Mouse (Mus musculus): Measurements from ENCODE around the gene Rnf11. TPM values are rescaled to one million over a fixed set of nuclear protein-coding genes. Genes with fewer than 3 reads are reported as not detected.
A peak's percentile ranks its signal among the peaks of the same experiment; 100 is the strongest.

Gene Rnf11
- polyA plus RNA-seq, 1 experiment from 2014 or later, result 40.0 TPM

- H3K4me2 ChIP-seq (ENCODE audit: low read length), result no peak overlapping the region
- WGBS, result 42% methylated on average over 13 of the region's 13 CpGs
Observed at GRCm38 (mm10) chr4:109430854-109431253, 53.7 kb downstream of the Rnf11 start.

GRCm38 (mm10) chr4:109430250-109430649, 54.3 kb downstream of the Rnf11 start:
- H3K36me3 ChIP-seq (ENCODE audit: control insufficient read depth, insufficient read depth, low read length), result no peaks in the 10 kb centered on the region
- 89% methylated on average over 7 of the region's 7 CpGs for WGBS
- H3K9ac ChIP-seq (ENCODE audit: low read length), result no peak overlapping the region
- no peak for ATAC-seq (replicated peaks; ENCODE audit: low FRiP score, low TSS enrichment, low read depth)
- no peak overlapping the region for H3K27ac ChIP-seq (ENCODE audit: low read depth)
- no peaks in the 10 kb centered on the region for H3K4me1 ChIP-seq (replicated peaks; ENCODE audit: control insufficient read depth, insufficient read depth, low read length)
- H3K9me3 ChIP-seq (ENCODE audit: control insufficient read depth, low read length), result no peaks in the 10 kb centered on the region
- no peak overlapping the region for H3K4me2 ChIP-seq (ENCODE audit: low read length)
- no peak for DNase-seq (ENCODE audit: low spot score)
- no peaks in the 10 kb centered on the region for H3K27me3 ChIP-seq (replicated peaks; ENCODE audit: control insufficient read depth, insufficient read depth, low read length)
- H3K4me3 ChIP-seq (ENCODE audit: low read depth, low read length), result no peak overlapping the region

More at GRCm38 (mm10) chr4:109430854-109431253, 53.7 kb downstream of the Rnf11 start:
- H3K27me3 ChIP-seq (replicated peaks; ENCODE audit: control insufficient read depth, insufficient read depth, low read length), result no peaks in the 10 kb centered on the region
- ATAC-seq (replicated peaks; ENCODE audit: low FRiP score, low TSS enrichment, low read depth) (peak; percentile 80), DNase-seq (ENCODE audit: low spot score) (peak; percentile 75)
- no peak overlapping the region for H3K9ac ChIP-seq (ENCODE audit: low read length)
- H3K9me3 ChIP-seq (ENCODE audit: control insufficient read depth, low read length), result no peaks in the 10 kb centered on the region
- H3K4me3 ChIP-seq (ENCODE audit: low read depth, low read length), result no peak overlapping the region
- H3K4me1 ChIP-seq (replicated peaks; ENCODE audit: control insufficient read depth, insufficient read depth, low read length), result no peaks in the 10 kb centered on the region
- no peaks in the 10 kb centered on the region for H3K36me3 ChIP-seq (ENCODE audit: control insufficient read depth, insufficient read depth, low read length)
- H3K27ac ChIP-seq (ENCODE audit: low read depth), result no peak overlapping the region

GRCm38 (mm10) chr4:109427058-109427457, 57.5 kb downstream of the Rnf11 start:
- Histone ChIP-seq H3K27ac (ENCODE audit: low read depth) (no peak overlapping the region), H3K4me1 (replicated peaks; ENCODE audit: control insufficient read depth, insufficient read depth, low read length) (no peaks in the 10 kb centered on the region), H3K9me3 (ENCODE audit: control insufficient read depth, low read length) (no peaks in the 10 kb centered on the region), H3K4me2 (ENCODE audit: low read length) (no peak overlapping the region), H3K4me3 (ENCODE audit: low read depth, low read length) (no peak overlapping the region), H3K36me3 (ENCODE audit: control insufficient read depth, insufficient read depth, low read length) (no peaks in the 10 kb centered on the region), H3K9ac (ENCODE audit: low read length) (no peak overlapping the region), H3K27me3 (replicated peaks; ENCODE audit: control insufficient read depth, insufficient read depth, low read length) (no peaks in the 10 kb centered on the region)
- 79% methylated on average over 1 of the region's 1 CpGs for WGBS
- ATAC-seq (replicated peaks; ENCODE audit: low FRiP score, low TSS enrichment, low read depth) (no peak), DNase-seq (ENCODE audit: low spot score) (no peak)

GRCm38 (mm10) chr4:109423438-109423837, 61.1 kb downstream of the Rnf11 start:
- Histone ChIP-seq H3K4me3 (ENCODE audit: low read depth, low read length) (no peak overlapping the region), H3K4me1 (replicated peaks; ENCODE audit: control insufficient read depth, insufficient read depth, low read length) (no peaks in the 10 kb centered on the region), H3K9me3 (ENCODE audit: control insufficient read depth, low read length) (no peaks in the 10 kb centered on the region), H3K27me3 (replicated peaks; ENCODE audit: control insufficient read depth, insufficient read depth, low read length) (no peaks in the 10 kb centered on the region), H3K36me3 (ENCODE audit: control insufficient read depth, insufficient read depth, low read length) (no peaks in the 10 kb centered on the region), H3K4me2 (ENCODE audit: low read length) (no peak overlapping the region), H3K27ac (ENCODE audit: low read depth) (no peak overlapping the region), H3K9ac (ENCODE audit: low read length) (no peak overlapping the region)
- 70% methylated on average over 2 of the region's 2 CpGs for WGBS
- DNase-seq (ENCODE audit: low spot score) (no peak), ATAC-seq (replicated peaks; ENCODE audit: low FRiP score, low TSS enrichment, low read depth) (no peak)

- ATAC-seq (replicated peaks; ENCODE audit: low FRiP score, low TSS enrichment, low read depth) (no peak), DNase-seq (ENCODE audit: low spot score) (no peak)
- no peak overlapping the region for H3K9ac ChIP-seq (ENCODE audit: low read length)
- H3K27ac ChIP-seq (ENCODE audit: low read depth), result no peak overlapping the region
- WGBS, result 80% methylated on average over 6 of the region's 6 CpGs
- no peaks in the 10 kb centered on the region for H3K36me3 ChIP-seq (ENCODE audit: control insufficient read depth, insufficient read depth, low read length)
- H3K4me3 ChIP-seq (ENCODE audit: low read depth, low read length), result no peak overlapping the region
- no peaks in the 10 kb centered on the region for H3K27me3 ChIP-seq (replicated peaks; ENCODE audit: control insufficient read depth, insufficient read depth, low read length)
- no peaks in the 10 kb centered on the region for H3K9me3 ChIP-seq (ENCODE audit: control insufficient read depth, low read length)
- H3K4me1 ChIP-seq (replicated peaks; ENCODE audit: control insufficient read depth, insufficient read depth, low read length), result no peaks in the 10 kb centered on the region
- H3K4me2 ChIP-seq (ENCODE audit: low read length), result no peak overlapping the region
Observed at GRCm38 (mm10) chr4:109422436-109422835, 62.1 kb downstream of the Rnf11 start.

- DNase-seq (ENCODE audit: low spot score) (no peak), ATAC-seq (replicated peaks; ENCODE audit: low FRiP score, low TSS enrichment, low read depth) (no peak; the same call in 1 of the 2 replicates)
- H3K9me3 ChIP-seq (ENCODE audit: control insufficient read depth, low read length), result no peaks in the 10 kb centered on the region
- no peak overlapping the region for H3K27ac ChIP-seq (ENCODE audit: low read depth)
- H3K4me1 ChIP-seq (replicated peaks; ENCODE audit: control insufficient read depth, insufficient read depth, low read length), result no peaks in the 10 kb centered on the region
- H3K27me3 ChIP-seq (replicated peaks; ENCODE audit: control insufficient read depth, insufficient read depth, low read length), result no peaks in the 10 kb centered on the region
- no peaks in the 10 kb centered on the region for H3K36me3 ChIP-seq (ENCODE audit: control insufficient read depth, insufficient read depth, low read length)
- WGBS, result 78% methylated on average over 7 of the region's 7 CpGs
- H3K4me3 ChIP-seq (ENCODE audit: low read depth, low read length), result no peak overlapping the region
- H3K4me2 ChIP-seq (ENCODE audit: low read length), result no peak overlapping the region
- H3K9ac ChIP-seq (ENCODE audit: low read length), result no peak overlapping the region
Observed at GRCm38 (mm10) chr4:109421608-109422007, 62.9 kb downstream of the Rnf11 start.

GRCm38 (mm10) chr4:109420138-109420795, 64.3 kb downstream of the Rnf11 start:
- 73% methylated on average over 8 of the region's 8 CpGs for WGBS

GRCm38 (mm10) chr4:109419563-109419962, 65.0 kb downstream of the Rnf11 start:
- WGBS, result 84% methylated on average over 4 of the region's 4 CpGs
- DNase-seq (ENCODE audit: low spot score) (no peak), ATAC-seq (replicated peaks; ENCODE audit: low FRiP score, low TSS enrichment, low read depth) (no peak)
- no peak overlapping the region for H3K9ac ChIP-seq (ENCODE audit: low read length)
- H3K27ac ChIP-seq (ENCODE audit: low read depth), result no peak overlapping the region
- no peak overlapping the region for H3K4me3 ChIP-seq (ENCODE audit: low read depth, low read length)
- no peaks in the 10 kb centered on the region for H3K36me3 ChIP-seq (ENCODE audit: control insufficient read depth, insufficient read depth, low read length)
- H3K4me2 ChIP-seq (ENCODE audit: low read length), result no peak overlapping the region
- H3K4me1 ChIP-seq (replicated peaks; ENCODE audit: control insufficient read depth, insufficient read depth, low read length), result no peaks in the 10 kb centered on the region
- no peaks in the 10 kb centered on the region for H3K27me3 ChIP-seq (replicated peaks; ENCODE audit: control insufficient read depth, insufficient read depth, low read length)
- no peaks in the 10 kb centered on the region for H3K9me3 ChIP-seq (ENCODE audit: control insufficient read depth, low read length)

More at GRCm38 (mm10) chr4:109420138-109420795, 64.3 kb downstream of the Rnf11 start:
- no peaks in the 10 kb centered on the region for H3K36me3 ChIP-seq (ENCODE audit: control insufficient read depth, insufficient read depth, low read length)
- no peaks in the 10 kb centered on the region for H3K9me3 ChIP-seq (ENCODE audit: control insufficient read depth, low read length)
- H3K27me3 ChIP-seq (replicated peaks; ENCODE audit: control insufficient read depth, insufficient read depth, low read length), result no peaks in the 10 kb centered on the region
- H3K27ac ChIP-seq (ENCODE audit: low read depth), result no peak overlapping the region
- no peak overlapping the region for H3K4me3 ChIP-seq (ENCODE audit: low read depth, low read length)
- DNase-seq (ENCODE audit: low spot score), result no peak
- H3K9ac ChIP-seq (ENCODE audit: low read length), result no peak overlapping the region
- ATAC-seq (replicated peaks; ENCODE audit: low FRiP score, low TSS enrichment, low read depth), result 0 out of 2 replicates have a peak, but pooled peaks have one; percentile 16
- no peak overlapping the region for H3K4me2 ChIP-seq (ENCODE audit: low read length)
- no peaks in the 10 kb centered on the region for H3K4me1 ChIP-seq (replicated peaks; ENCODE audit: control insufficient read depth, insufficient read depth, low read length)

- H3K4me2 ChIP-seq (ENCODE audit: low read length), result no peak overlapping the region
- no peak for DNase-seq (ENCODE audit: low spot score)
- H3K9ac ChIP-seq (ENCODE audit: low read length), result no peak overlapping the region
- H3K4me3 ChIP-seq (ENCODE audit: low read depth, low read length), result no peak overlapping the region
- no peaks in the 10 kb centered on the region for H3K4me1 ChIP-seq (replicated peaks; ENCODE audit: control insufficient read depth, insufficient read depth, low read length)
- H3K36me3 ChIP-seq (ENCODE audit: control insufficient read depth, insufficient read depth, low read length), result no peaks in the 10 kb centered on the region
- no peak overlapping the region for H3K27ac ChIP-seq (ENCODE audit: low read depth)
- WGBS, result 28% methylated on average over 3 of the region's 3 CpGs
- no peaks in the 10 kb centered on the region for H3K27me3 ChIP-seq (replicated peaks; ENCODE audit: control insufficient read depth, insufficient read depth, low read length)
- no peak for ATAC-seq (replicated peaks; ENCODE audit: low FRiP score, low TSS enrichment, low read depth)
- H3K9me3 ChIP-seq (ENCODE audit: control insufficient read depth, low read length), result no peaks in the 10 kb centered on the region
Observed at GRCm38 (mm10) chr4:109419017-109419416, 65.5 kb downstream of the Rnf11 start.
